Mouse (Mus musculus): Measurements from ENCODE around the gene Drd5.

Gene Drd5

DNA sequence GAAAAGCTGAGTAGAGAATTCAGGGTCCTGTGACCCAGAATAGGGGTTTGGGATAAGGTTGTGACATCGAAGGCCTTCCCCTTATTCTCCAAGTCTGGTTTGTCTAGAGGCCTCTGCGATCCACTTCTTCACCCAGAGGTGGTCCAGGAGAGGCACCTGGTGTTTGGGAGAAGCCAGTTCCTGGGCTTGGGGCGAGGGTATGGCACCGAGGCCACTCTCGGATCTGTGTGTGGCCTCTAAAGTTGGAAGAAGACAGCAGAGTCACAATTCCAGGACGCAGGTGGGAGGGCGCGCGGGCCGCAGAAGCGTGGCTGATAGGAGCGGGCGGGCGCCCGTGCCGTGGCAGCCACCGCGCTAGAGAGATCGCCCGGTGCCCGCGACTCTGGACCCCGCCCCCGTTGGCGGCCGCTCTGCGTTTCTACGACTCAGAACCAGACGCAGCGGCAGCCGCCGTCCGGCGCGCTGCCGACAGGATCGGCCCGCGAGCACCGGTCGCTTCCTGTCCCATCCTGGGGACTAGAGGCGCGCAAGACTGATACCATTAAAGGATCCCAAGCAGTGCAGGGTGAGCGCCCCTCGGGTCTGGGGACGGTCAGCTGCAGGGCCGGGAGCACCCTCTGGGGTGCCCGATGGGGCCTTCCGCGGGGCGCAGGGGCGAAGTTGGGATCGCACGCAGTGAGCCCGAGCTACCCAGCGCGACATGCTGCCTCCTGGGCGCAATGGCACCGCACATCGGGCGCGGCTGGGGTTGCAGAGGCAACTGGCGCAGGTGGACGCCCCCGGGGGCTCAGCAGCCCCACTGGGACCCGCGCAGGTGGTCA lies at the start of gene Drd5:
Gene Drd5 (plus strand): TSS at position 402 of the 821 bp plus-strand sequence.
- DNase-seq (ENCODE audit: low read depth, low spot score) = no peak

DNA sequence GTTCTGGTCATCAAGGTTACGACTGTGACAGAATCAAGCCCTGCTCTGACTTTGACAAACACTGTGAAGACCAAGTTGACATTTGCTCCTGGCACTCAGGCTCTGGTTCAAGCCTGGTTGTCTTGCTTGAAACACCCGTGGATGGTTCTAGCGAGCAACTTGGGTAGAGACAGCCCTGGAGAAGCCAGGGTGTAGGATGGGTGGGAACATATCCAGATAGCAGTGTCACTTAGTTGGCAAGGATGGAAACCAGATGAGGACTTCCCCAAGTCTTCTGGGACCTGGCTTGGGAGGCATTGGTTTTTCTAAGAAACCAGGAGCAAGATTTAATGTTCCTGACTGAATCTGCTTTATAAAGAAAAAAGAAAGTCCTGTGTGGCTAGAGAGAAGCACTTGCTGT lies 48.2 kb upstream of the Drd5 start:
- DNase-seq (ENCODE audit: low read depth, low spot score) = no peak

DNA sequence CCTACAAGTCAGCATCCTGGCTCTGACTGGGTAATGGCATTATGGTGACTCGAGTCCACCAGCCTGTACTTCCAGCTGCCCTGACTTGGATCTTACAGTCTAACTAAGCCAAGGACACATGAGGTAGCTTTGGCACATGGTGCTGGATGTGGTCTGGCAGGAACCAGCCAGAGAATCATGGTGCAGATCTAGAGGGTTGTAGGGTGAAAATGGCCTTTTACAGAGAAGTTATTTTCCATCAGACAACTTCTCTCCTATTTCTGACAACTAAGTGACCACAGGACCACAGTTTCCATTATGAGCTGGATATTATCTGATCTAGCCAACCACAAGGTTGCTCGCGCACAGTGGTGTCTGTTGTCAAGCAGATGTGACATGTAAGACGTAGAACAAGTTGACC lies 45.3 kb upstream of the Drd5 start:
- no peak for DNase-seq (ENCODE audit: low read depth, low spot score)

DNA sequence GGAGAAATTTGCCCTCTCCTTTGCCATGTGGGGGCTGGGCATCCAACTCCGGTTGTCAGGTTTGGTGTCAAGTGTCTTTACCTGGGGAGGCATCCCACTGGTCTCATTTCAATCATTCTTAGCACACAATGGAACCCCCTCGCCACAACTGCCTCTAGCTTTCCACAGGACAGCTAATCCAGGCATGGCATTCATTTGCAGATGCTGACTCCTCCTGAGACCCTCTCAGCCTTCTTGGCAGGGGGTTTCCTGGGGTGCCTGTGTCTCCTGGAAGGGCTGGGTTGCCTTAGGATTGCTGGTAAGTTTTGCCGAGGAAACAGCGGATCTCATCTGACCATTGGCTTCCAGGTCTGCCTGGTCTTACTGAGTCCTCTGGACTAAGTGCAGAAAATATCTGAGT lies 43.4 kb upstream of the Drd5 start, which contains the start of gene Otop1:
Gene Otop1 (plus strand): TSS at position 202 of the 400 bp plus-strand sequence.
- DNase-seq (ENCODE audit: low read depth, low spot score) = no peak

DNA sequence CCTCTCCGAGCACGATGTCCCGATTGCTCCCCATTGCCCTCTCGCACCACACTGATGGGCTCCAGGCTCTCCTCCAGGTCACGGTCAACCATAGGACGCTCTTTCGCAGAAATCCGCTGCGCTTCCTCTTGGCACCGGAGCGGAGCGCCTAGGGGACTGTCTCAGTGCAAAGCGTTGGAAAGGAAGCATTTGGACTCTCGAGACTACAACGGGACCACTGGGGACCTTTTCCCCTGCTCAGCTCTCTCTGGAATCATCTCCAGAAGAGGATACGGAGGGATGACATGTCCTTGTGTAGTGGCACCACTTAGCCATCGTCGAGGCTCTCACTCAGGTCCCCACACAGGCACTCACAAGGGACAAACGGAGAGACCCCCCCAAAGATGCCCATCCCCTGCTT lies 42.7 kb upstream of the Drd5 start:
- no peak for DNase-seq (ENCODE audit: low read depth, low spot score)

DNA sequence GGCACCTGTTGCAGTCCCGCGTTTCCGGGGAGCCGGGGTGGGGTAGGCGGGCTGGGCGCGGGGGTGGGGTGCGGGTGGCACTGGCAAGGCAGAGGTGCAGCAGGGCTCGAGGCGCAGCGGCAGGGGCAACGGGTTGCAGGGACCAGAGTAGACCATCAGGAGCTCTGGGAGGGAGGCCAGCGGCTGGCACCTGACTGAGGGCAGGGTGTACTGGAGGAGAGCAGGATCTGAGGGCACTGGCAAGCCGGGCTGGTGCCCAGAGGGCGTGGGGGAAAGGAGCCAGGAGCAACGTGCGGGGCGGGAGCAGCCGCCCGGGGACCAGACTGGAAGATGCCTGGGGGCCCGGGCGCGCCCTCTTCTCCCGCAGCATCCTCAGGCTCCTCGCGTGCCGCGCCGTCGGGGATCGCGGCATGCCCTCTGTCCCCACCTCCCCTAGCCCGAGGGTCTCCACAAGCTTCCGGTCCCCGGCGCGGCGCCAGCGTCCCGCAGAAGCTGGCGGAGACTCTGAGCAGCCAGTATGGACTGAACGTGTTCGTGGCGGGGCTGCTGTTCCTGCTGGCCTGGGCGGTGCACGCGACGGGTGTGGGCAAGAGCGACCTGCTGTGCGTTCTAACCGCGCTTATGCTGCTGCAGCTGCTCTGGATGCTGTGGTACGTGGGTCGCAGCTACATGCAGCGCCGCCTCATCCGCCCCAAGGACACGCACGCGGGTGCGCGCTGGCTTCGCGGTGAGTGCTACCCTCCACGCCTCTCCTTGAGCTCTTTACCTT lies 41.9 kb upstream of the Drd5 start:
- DNase-seq (ENCODE audit: low read depth, low spot score) = no peak

DNA sequence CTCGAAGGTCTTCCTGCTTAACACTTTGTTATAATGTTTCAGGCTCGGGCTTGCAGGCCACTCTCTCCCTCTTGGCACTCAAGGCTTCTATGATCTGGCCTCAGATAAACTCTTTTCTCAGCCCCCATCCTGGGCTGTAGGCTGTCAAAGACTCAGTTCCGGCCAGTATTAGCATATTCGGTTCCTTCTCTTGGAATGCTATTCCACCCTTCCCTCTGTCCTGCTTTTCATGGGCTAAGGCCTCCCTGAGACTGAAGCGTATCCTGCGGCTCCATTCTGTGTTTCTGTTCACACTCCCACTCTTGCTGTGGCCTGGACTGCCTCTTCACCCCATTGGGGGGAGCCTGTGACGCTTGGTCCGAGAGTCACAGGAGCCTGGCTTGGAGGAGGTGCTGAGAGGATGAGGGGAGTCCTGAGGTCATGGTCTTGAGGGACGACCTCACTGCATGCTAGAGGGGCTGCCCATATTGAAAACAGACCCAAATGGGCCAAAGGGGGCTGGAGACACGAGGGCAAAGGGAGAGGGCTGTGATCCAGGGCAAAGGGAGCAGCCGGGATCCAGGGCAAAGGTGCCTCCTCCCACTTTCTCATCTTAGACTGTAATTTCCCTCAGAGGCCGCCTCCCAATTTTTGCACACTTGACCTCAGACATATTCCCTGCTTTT lies 41.1 kb upstream of the Drd5 start:
- DNase-seq (ENCODE audit: low read depth, low spot score) = no peak

DNA sequence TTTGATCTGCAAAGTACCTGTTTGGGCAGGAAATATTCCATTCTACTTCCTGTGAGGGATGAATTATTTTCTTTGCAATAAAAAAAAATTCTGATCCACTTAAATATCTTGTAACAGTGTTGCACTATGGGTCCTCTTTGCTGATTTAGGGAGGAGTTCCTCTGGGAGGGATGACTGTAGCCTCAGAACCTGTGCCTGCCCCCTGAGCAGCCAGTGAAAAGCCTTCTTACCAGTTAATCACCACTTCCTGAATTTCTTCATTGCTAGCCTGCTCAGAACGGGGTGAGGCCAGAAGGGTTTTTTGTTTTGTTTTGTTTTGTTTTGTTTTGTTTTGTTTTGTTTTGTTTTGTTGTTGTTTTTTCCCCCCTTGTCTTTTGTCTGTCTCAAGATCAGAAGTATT lies 39.1 kb upstream of the Drd5 start:
- DNase-seq (ENCODE audit: low read depth, low spot score) = no peak

DNA sequence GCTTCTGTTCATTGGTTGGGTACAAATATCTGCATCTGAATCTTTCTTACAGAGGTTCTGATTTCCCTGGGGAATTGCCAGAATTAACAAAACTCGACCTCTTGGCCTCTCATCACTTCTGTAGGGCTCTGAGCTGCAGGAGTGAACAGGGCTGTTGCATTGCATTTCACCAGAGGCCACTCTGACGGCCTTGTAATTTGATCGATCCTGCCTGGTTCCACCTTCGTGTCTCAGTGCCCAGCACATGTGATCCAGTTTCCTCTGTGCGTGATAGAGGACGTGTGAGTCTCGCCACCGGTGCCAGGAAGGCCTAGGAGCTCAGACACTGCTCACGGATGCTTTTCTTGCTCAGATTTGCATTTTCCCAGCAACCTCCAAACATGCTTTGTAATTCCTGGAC lies 33.4 kb upstream of the Drd5 start:
- no peak for DNase-seq (ENCODE audit: low read depth, low spot score)

DNA sequence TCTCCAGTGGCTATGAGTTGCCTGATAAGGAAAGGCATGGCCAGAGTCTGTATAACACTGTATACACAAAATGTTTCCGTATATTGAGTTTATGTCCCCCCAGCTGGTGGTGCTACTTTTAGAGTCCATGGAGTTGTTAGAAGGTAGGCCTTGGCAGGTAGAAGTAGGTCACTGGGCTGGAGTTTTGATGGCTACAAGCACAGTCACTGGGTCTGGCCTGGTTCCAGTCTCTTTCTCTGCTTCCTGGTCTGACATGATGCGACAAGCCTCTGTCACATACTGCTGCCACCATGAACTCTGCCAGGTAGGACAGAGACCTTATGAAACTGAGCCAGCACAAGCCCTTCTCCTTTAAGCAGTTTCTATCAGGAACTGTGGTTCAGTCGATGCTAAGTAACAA lies 30.7 kb upstream of the Drd5 start:
- no peak for DNase-seq (ENCODE audit: low read depth, low spot score)

DNA sequence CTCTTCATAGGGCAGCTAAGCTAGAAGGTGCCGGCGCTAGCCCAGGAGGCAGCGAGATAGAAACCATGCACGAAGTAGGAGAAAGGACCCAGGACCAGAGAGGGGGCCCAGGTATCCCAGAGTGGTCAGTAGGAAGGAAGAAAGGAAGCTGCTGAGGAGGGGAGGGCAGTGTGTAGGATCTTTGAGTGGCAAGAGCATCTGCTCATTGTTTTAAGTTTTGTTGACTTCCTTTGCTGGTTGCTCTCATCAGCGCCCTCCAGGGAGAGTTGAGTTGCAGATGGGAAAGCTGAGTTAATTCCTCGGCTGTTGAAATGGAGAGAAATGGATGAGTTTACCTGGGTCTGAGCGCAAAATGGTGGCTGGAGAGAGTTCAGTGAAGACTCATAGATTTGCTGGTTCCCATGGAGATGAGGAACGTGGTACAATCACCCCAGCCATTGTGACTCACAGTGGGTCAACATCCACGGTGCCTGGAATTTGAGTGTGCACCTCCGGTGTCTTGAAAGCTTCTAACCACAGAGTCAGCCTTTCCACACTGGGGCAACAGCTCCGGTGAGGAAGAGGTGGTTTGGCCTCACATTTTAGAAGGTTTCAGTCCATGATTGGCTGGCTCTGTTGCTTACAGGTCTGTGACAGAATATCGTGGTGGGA lies 17.3 kb upstream of the Drd5 start:
- DNase-seq (ENCODE audit: low read depth, low spot score) = no peak

DNA sequence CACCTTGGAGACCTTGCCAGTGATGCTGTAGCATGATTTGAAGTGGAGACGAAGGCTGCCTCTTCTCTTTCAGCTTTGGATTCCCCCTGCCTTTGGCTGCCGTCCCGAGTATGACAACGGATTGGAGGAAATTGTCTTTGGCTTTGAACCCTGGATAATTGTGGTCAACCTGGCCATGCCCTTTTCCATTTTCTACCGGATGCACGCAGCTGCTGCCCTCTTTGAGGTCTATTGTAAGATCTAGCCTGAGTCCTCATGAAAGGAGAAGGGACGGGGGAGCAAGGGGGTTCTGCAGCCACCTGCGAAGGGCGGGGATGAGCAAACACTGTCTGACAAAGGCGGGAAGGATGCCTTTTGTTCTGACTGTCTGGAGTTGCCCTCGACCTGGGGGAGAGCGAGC lies 16.5 kb upstream of the Drd5 start:
- no peak for DNase-seq (ENCODE audit: low read depth, low spot score)

DNA sequence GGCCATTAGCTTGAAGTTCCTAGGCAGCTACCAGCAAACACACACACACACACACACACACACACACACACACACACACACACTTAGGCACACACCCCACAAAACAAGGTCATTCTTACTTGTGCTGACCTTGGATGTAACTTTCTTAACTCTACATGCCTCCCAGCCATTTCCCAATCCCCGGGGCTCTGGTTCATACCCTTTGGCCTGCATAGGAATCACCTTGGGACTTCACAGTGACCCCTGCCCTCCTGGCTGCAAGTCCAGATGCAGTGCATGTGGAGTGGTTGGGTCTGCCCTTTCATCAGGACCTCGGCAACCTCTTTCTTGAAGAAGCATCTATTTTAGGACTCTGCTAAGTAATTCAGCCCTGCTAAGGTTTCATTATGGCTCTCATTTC lies 13.9 kb upstream of the Drd5 start:
- DNase-seq (ENCODE audit: low read depth, low spot score) = no peak

DNA sequence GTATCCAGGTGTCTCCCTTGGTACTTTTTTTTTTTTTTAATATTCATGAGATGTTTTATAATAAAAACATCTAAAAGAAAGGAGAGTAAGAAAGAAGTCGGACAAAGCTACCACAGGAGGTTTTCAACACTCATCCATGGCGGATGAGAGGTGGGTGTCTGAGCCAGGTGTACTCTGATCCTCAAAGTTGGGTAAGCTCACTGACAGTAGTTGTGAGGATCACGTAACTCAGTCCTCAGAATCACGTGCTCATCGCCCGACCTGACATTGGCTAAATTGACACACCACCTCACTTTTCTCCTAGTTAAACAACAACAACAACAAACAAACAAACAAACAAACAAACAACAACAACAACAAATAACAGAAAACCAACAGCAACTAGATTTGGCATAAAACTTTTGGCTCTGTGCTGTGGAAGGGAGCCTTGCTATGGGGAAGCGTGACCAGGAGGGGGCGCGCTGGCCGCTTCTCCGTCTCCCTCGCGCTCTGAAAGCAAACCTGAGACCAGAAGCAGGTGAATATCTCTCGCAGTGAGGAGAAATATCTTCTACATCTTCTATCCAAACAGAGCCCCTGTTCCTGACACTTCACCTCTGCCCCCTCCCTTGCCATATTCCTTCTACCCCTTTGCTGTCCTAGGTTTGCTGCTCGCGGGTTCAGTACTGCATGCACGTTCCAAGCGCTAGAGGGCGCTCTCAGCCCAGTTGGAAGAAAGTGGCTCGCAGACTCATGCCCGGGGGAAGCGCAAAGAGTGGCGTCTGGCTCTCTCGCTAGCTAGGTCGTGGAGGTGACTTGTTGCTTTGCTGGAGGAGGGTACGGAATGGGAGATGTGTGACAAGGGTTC lies 11.7 kb upstream of the Drd5 start:
- peak; percentile 58 for DNase-seq (ENCODE audit: low read depth, low spot score)

DNA sequence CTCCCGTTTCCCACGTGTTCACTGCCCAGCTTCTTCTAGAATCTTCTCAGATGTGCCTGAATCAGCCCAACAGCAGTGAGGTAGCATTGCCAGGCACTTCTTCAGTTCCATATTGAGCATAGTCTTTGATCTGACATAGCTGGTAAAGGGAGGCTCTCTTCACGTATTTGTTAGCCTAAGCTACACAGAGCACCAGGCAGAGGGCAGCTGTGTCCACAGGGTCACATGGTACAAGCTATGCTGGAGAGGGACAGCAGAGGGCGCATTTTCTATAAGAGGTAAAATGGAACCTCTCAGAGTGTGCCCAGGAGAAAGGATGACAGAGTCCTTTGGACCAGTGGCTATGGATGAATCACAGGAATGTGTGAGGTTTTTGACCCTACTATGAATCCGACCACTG lies 10.3 kb upstream of the Drd5 start:
- no peak for DNase-seq (ENCODE audit: low read depth, low spot score)

DNA sequence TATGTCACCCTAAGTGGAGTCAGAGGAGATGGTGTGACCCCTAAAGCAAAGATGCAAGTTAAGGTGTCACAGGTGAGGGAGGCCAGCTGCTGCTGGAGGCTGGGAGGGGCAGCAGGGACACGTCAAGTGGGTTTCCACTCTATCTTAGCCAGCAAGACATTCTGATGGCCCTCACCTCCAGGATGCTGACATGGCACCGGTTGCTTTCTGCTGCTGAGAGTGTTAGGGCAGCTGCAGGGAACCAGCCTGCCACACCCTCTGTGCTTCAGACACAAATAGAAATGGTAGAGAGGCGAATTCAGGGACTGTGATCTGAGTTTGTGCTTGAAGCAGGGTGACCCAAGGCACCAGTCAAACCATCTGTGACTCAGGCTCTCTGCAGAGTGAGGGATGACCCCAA lies 9.4 kb upstream of the Drd5 start:
- DNase-seq (ENCODE audit: low read depth, low spot score) = no peak

DNA sequence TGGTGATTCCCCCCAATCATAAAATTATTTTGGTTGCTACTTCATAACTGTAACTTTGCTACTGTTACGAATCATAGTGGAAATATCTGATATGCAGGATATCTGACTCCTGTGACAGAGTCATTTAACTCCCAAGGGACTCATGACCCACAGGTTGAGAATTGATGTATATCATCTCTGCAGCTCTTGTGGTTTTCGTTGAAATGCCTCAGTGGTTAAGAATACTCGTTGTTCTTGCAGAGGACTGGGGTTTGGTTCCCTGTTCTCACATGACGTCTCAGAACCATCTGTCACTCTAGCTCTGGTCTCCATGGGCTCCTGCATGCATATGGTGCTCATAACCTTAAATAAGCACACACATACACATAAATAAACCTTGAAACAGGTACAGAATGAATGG lies 14.2 kb downstream of the Drd5 start:
- no peak for DNase-seq (ENCODE audit: low read depth, low spot score)

DNA sequence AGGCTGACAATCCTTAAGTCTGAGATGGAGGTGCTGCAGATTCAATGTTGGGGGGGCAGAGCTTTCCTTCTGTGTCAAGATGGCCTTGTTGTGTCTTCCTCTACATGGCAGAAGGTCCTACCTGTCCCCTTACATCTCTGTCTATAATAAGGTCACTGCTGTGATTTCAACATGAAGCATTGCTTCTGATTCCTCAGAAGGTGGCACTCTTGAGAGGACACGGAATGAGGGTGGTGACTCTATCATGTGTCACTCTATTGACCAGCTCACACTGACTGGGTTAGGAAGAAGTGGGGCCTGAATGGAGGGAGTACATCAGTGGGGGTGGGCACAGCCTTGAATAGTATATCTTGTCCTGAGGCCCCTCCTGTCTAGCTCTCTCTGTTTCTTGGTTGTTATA lies 15.4 kb downstream of the Drd5 start:
- DNase-seq (ENCODE audit: low read depth, low spot score) = no peak

DNA sequence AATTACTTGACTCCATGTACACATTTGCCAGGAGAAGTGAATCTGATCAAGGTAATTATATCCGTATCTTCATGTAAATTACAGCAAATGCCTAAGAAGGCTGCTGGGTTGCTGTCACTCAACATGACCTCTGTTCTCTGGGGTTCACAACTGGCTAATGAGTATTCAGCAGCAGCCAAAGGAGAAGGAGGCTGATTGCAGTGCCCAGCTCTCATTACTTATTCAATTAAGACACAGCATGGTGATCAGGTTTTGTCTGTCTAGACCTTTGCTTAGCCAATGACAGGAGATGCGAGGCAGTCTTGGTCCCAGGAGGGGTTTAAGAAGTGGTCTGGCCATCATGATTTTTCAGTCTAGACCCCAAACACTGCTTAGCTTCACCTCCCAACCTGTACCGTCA lies 23.9 kb downstream of the Drd5 start:
- no peak for DNase-seq (ENCODE audit: low read depth, low spot score)

DNA sequence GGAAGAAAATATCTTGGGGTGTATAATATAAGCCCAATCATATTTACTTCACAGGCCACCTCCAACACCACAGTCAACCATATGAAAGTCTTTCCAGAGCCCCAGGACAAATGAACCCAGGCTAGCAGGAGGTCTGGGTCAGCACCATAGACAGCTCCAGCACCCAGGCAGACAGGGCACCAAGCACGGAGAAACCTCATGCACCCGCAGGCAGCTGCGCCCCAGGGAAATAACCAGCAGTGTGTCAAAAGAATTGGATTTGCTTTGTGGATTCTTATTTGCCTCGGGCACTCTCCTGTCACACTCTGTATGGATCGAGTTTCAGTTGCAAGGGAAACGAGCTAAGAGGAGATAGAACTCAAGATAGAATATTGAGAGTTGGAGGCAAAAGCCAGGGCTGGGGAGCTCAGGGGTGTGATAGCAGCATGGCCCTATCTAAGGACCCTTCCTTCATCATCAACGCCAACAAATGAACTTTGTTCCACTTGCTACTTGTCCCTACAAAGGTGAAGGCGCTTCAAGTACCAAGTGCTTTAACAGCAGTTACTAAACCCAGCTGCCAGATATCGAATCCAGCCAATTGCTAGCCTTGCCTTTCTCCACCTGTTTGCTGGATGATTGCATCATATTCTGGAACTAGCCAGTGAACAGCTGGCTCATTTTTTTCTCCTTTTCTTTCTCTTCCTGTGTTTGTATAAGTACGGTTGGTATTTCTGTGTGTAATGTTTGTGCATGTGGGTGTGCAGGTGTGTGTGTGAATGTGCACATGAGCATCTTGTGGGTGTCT lies 27.7 kb downstream of the Drd5 start:
- no peak for DNase-seq (ENCODE audit: low read depth, low spot score)

Data from telencephalon, adult 2 months (tissue).